Mouse (Mus musculus): ENCODE measurements around the gene Ostm1. TPM values are rescaled to one million over a fixed set of nuclear protein-coding genes. Genes with fewer than 3 reads are reported as not detected.

Gene Ostm1
- 40.1 and 41.7 TPM in 2 replicates for polyA plus RNA-seq (2012; rRNA removed)

- Histone ChIP-seq H3K4me3 (replicated peaks; ENCODE audit: insufficient read depth, low read depth, low read length) (no peak within 1 kb of the TSS), H3K27ac (ENCODE audit: insufficient read depth, low read length) (no peak within 1 kb of the TSS), H3K27me3 (ENCODE audit: control insufficient read depth, insufficient read depth, low read length) (peaks cover 28% of the 10 kb centered on the region), H3K4me1 (ENCODE audit: control insufficient read depth, insufficient read depth, low read length) (no peaks in the 10 kb centered on the region; the same call in 1 of the 2 replicates)
- no peak for TF ChIP-seq CTCF (IDR thresholded peaks at IDR 0.05; ENCODE audit: borderline replicate concordance, insufficient read depth, low read depth, low read length)
- DNase-seq, result peak in 1 of 2 experiments; percentile 54
- under 1% methylated on average over 43 of the region's 43 CpGs for WGBS
Observed at GRCm38 (mm10) chr10:42583157-42583872, at the start of gene Ostm1, which contains the start of gene Nr2e1. TSS of gene Ostm1 (plus strand) at chr10:42583822. TSS of gene Nr2e1 (minus strand) at chr10:42583632.

GRCm38 (mm10) chr10:42533836-42534453 lies 49.7 kb upstream of the Ostm1 start:
- no peak for DNase-seq
- TF ChIP-seq POLR2A (IDR thresholded peaks at IDR 0.05; ENCODE audit: borderline replicate concordance, insufficient read depth, low read length) (no peak), CTCF (IDR thresholded peaks at IDR 0.05; ENCODE audit: borderline replicate concordance, insufficient read depth, low read depth, low read length) (no peak)
- H3K27me3 ChIP-seq (ENCODE audit: control insufficient read depth, insufficient read depth, low read length), result no peaks in the 10 kb centered on the region
- 88% methylated on average over 11 of the region's 11 CpGs for WGBS
- peaks cover 15% of the 10 kb centered on the region for H3K4me1 ChIP-seq (ENCODE audit: control insufficient read depth, insufficient read depth, low read length)
- H3K27ac ChIP-seq (ENCODE audit: insufficient read depth, low read length), result no peak overlapping the region
- H3K4me3 ChIP-seq (replicated peaks; ENCODE audit: insufficient read depth, low read depth, low read length), result no peak overlapping the region

GRCm38 (mm10) chr10:42537571-42538316 lies 45.9 kb upstream of the Ostm1 start:
- no peak overlapping the region for H3K27ac ChIP-seq (ENCODE audit: insufficient read depth, low read length)
- no peak for DNase-seq
- TF ChIP-seq CTCF (IDR thresholded peaks at IDR 0.05; ENCODE audit: borderline replicate concordance, insufficient read depth, low read depth, low read length) (no peak), POLR2A (IDR thresholded peaks at IDR 0.05; ENCODE audit: borderline replicate concordance, insufficient read depth, low read length) (no peak)
- no peak overlapping the region for H3K4me3 ChIP-seq (replicated peaks; ENCODE audit: insufficient read depth, low read depth, low read length)
- H3K27me3 ChIP-seq (ENCODE audit: control insufficient read depth, insufficient read depth, low read length), result no peaks in the 10 kb centered on the region
- H3K4me1 ChIP-seq (ENCODE audit: control insufficient read depth, insufficient read depth, low read length), result peaks cover 10% of the 10 kb centered on the region; the same call in 1 of the 2 replicates
- 80% methylated on average over 9 of the region's 9 CpGs for WGBS

- no peak overlapping the region for H3K27ac ChIP-seq (ENCODE audit: insufficient read depth, low read length)
- no peak overlapping the region for H3K4me3 ChIP-seq (replicated peaks; ENCODE audit: insufficient read depth, low read depth, low read length)
- no peak for DNase-seq
- H3K27me3 ChIP-seq (ENCODE audit: control insufficient read depth, insufficient read depth, low read length), result no peaks in the 10 kb centered on the region
- TF ChIP-seq CTCF (IDR thresholded peaks at IDR 0.05; ENCODE audit: borderline replicate concordance, insufficient read depth, low read depth, low read length) (no peak), POLR2A (IDR thresholded peaks at IDR 0.05; ENCODE audit: borderline replicate concordance, insufficient read depth, low read length) (no peak)
- H3K4me1 ChIP-seq (ENCODE audit: control insufficient read depth, insufficient read depth, low read length), result no peaks in the 10 kb centered on the region
- WGBS, result 80% methylated on average over 6 of the region's 6 CpGs
Observed at GRCm38 (mm10) chr10:42545707-42546503, 37.7 kb upstream of the Ostm1 start.

- no peak overlapping the region for H3K27ac ChIP-seq (ENCODE audit: insufficient read depth, low read length)
- no peaks in the 10 kb centered on the region for H3K27me3 ChIP-seq (ENCODE audit: control insufficient read depth, insufficient read depth, low read length)
- no peak overlapping the region for H3K4me3 ChIP-seq (replicated peaks; ENCODE audit: insufficient read depth, low read depth, low read length)
- 97% methylated on average over 3 of the region's 3 CpGs for WGBS
- no peak for DNase-seq
- TF ChIP-seq CTCF (IDR thresholded peaks at IDR 0.05; ENCODE audit: borderline replicate concordance, insufficient read depth, low read depth, low read length) (no peak), POLR2A (IDR thresholded peaks at IDR 0.05; ENCODE audit: borderline replicate concordance, insufficient read depth, low read length) (no peak)
- no peaks in the 10 kb centered on the region for H3K4me1 ChIP-seq (ENCODE audit: control insufficient read depth, insufficient read depth, low read length)
Observed at GRCm38 (mm10) chr10:42546507-42546906, 37.1 kb upstream of the Ostm1 start.

DNA sequence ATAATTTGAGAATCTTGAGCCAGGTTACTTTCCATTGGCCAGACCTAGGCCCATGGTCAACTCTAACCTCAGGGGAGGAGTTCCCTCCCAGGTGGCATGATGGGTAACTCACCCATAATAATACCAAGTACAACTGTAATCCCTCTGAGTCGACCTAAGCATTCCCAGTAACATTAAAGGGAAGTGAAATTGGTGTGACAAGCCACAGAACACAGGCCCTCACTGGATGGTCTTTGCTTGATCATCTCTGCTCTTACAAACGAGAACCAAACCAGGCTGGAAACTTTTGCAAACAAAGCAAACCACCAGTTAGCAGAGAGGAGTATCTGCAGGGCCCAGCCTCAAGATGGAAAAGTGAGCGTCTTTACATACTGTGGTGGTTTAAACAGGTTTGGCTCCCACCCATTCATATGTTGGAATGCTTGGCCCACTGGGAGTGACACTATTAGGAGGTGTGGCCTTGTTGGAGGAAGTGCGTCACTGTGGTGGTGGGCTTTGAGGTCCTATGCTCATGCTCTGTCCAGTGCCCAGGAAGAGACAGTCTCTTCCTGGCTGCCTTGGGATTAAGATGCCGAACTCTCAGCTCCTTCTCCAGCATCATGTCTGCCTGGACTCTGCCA lies 23.9 kb upstream of the Ostm1 start:
- TF ChIP-seq POLR2A (IDR thresholded peaks at IDR 0.05; ENCODE audit: borderline replicate concordance, insufficient read depth, low read length) (no peak), CTCF (IDR thresholded peaks at IDR 0.05; ENCODE audit: borderline replicate concordance, insufficient read depth, low read depth, low read length) (no peak)
- no peak for DNase-seq
- WGBS, result 81% methylated on average over 5 of the region's 5 CpGs
- no peak overlapping the region for H3K4me3 ChIP-seq (replicated peaks; ENCODE audit: insufficient read depth, low read depth, low read length)
- H3K4me1 ChIP-seq (ENCODE audit: control insufficient read depth, insufficient read depth, low read length), result no peaks in the 10 kb centered on the region
- H3K27me3 ChIP-seq (ENCODE audit: control insufficient read depth, insufficient read depth, low read length), result peaks cover 1% of the 10 kb centered on the region; the same call in 1 of the 2 replicates
- no peak overlapping the region for H3K27ac ChIP-seq (ENCODE audit: insufficient read depth, low read length)

DNA sequence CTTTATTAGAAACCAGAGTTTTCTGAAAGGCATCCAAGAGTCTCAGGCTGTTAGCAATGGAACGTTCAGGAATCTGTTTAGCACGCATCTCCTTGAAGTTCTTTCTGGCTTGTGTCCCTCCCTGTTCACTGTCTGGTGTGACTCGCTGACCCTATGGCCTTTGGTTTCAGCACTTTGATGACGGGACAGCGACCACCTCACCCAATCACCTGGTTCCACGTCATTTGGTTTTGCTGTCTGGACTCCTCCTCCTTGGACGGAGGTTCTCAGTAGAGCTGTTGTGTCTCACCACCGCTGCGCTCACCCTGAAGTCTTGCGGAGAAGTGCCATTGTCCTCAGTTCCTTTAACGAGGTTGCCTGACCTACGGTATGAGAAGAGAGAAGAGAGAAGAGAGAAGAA lies 21.4 kb upstream of the Ostm1 start:
- 5% methylated on average over 12 of the region's 12 CpGs for WGBS
- Histone ChIP-seq H3K4me1 (ENCODE audit: control insufficient read depth, insufficient read depth, low read length) (no peaks in the 10 kb centered on the region), H3K4me3 (replicated peaks; ENCODE audit: insufficient read depth, low read depth, low read length) (no peak overlapping the region), H3K27me3 (ENCODE audit: control insufficient read depth, insufficient read depth, low read length) (peaks cover 1% of the 10 kb centered on the region; the same call in 1 of the 2 replicates), H3K27ac (ENCODE audit: insufficient read depth, low read length) (no peak overlapping the region)
- DNase-seq, result no peak
- TF ChIP-seq CTCF (IDR thresholded peaks at IDR 0.05; ENCODE audit: borderline replicate concordance, insufficient read depth, low read depth, low read length) (no peak), POLR2A (IDR thresholded peaks at IDR 0.05; ENCODE audit: borderline replicate concordance, insufficient read depth, low read length) (no peak)

Data from cerebellum, adult 2 months (tissue).